8 mouse cellular contexts compared by ENCODE assay signal in the genomic region with DNA sequence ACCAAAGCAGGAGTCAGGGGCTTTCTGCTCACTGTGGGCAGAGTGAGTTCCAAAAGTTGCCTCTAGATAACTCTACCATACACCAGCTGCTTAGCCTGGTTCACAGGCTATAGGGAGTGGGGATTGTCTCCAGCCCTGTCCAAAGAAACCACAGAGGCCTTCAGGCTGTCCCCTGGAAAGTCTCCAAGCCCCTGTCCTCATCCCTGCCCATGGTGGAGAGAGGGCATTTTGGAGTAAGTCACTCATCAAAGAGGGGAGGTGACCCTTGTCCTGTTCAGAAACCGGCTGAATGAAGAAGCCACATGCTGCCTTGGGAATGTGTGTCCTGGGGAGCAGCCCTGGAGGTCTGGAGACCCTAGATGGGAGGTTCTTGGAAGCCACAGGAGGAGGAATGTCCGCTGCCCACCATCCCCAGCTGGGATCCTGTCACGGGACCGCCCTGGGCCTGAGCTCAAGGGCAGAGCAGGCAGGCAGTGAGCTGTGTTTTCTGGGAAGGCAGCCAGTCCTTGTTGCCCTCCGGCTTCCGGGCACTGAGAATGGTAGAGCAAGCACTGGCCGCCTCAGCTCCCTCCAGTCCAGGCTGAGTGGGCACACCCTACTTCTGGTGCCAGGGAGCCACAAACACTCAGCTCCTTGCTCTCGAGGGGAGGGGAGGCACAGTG.
A peak's percentile ranks its signal among the peaks of the same experiment; 100 is the strongest.
DNase-seq lines count a peak whose midpoint lies in the region.

No protein-coding gene starts in this region.

- DNase-seq in ovary, adult 18-20 months (ENCODE audit: low spot score), result peak; percentile 88
- no peak for DNase-seq in ovary, postnatal 10 days (ENCODE audit: low spot score)
- DNase-seq in cerebellum, adult 11-12 months, result peak; percentile 80
- DNase-seq in gastrocnemius, postnatal 10 days, result peak; percentile 53
- DNase-seq in kidney, postnatal 14 days, result peak; percentile 93
- DNase-seq in lung, postnatal 25 days (ENCODE audit: low spot score), result peak; percentile 92
- no peak for DNase-seq in embryo, embryonic 10.5 days (ENCODE audit: low spot score)
- no peak for DNase-seq in embryo, embryonic 9.5 days (ENCODE audit: extremely low spot score)

Comparison
In these comparisons a context has a peak if more than half of its experiments do, and no peak if none do; other contexts are left out.
1. DNase-seq: peak in ovary, adult 18-20 months (single experiment), cerebellum, adult 11-12 months (single experiment), gastrocnemius, postnatal 10 days (single experiment), kidney, postnatal 14 days (single experiment) and lung, postnatal 25 days (single experiment); none in ovary, postnatal 10 days (single experiment), embryo, embryonic 10.5 days (single experiment) and embryo, embryonic 9.5 days (single experiment).